Mouse (Mus musculus) C2C12 (cell line): ENCODE measurements at regions not wholly inside any gene's neighbourhood (a gene's known extent, or its start where the extent isn't known, plus 50 kb on each side); places are given as distances from the start of the nearest gene placed in this dataset.

Experiments
- CTCF ChIP-seq: IDR thresholded peaks from one replicate; pipeline ENCODE4 v1.5.1; 2011; ENCODE audit not compliant: control insufficient read depth, insufficient read depth, insufficient read length
- FOSL1 ChIP-seq: IDR thresholded peaks from one replicate; pipeline ENCODE4 v1.8.0; 2011; ENCODE audit warnings: mild to moderate bottlenecking, low read length; ENCODE audit not compliant: poor library complexity, insufficient read depth, severe bottlenecking
- MAX ChIP-seq: IDR thresholded peaks from one replicate; pipeline ENCODE4 v1.6.1; 2011; ENCODE audit warnings: mild to moderate bottlenecking, control low read depth
- MYOD1 ChIP-seq: IDR thresholded peaks from one replicate; pipeline ENCODE4 v1.6.1; 2011; ENCODE audit warnings: low read depth; ENCODE audit not compliant: control insufficient read depth, insufficient read length

- TF ChIP-seq FOSL1 (no peak), MAX (no peak), CTCF (no peak), MYOD1 (no peak)
Measured at GRCm38 (mm10) chr3:154458208-154458607, 127.7 kb upstream of the Lhx8 start.
